Mouse (Mus musculus): Measurements from ENCODE around the gene Nrp1. TPM values are rescaled to one million over a fixed set of nuclear protein-coding genes. Genes with fewer than 3 reads are reported as not detected.

The Nrp1 gene
- polyA plus RNA-seq, 1 experiment from 2014 or later, result 126 TPM

GRCm38 (mm10) chr8:128547361-128547760, 189.0 kb downstream of the Nrp1 start:
- no peak overlapping the region for H3K4me2 ChIP-seq (ENCODE audit: low read length)
- H3K4me1 ChIP-seq (ENCODE audit: control insufficient read depth in 2 of 2, insufficient read depth in 2 of 2, low read length in 2 of 2), result peaks cover 3 to 5% of the 10 kb centered on the region in 2 experiments; a peak in 2 of 4 replicates
- no peak overlapping the region for H3K9ac ChIP-seq (ENCODE audit: low read length)
- no peak overlapping the region for H3K27ac ChIP-seq (replicated peaks in 1 of 2; ENCODE audit: control insufficient read depth in 1 of 2, insufficient read depth in 1 of 2, low read depth in 2 of 2, low read length in 2 of 2)
- no peak for ATAC-seq (ENCODE audit: insufficient number of reproducible peaks, insufficient read depth, low FRiP score, low read depth)
- no peaks in the 10 kb centered on the region for H3K27me3 ChIP-seq (ENCODE audit: control insufficient read depth, insufficient read depth, low read length)
- no peaks in the 10 kb centered on the region for H3K9me3 ChIP-seq (ENCODE audit: control insufficient read depth, low read length)
- no peak overlapping the region for H3K4me3 ChIP-seq (ENCODE audit: control insufficient read depth in 1 of 2, insufficient read depth in 1 of 2, low read depth in 1 of 2, low read length in 2 of 2)
- 77% methylated on average over 4 of the region's 4 CpGs for WGBS
- H3K36me3 ChIP-seq (ENCODE audit: control insufficient read depth, insufficient read depth, low read length), result no peaks in the 10 kb centered on the region

DNA sequence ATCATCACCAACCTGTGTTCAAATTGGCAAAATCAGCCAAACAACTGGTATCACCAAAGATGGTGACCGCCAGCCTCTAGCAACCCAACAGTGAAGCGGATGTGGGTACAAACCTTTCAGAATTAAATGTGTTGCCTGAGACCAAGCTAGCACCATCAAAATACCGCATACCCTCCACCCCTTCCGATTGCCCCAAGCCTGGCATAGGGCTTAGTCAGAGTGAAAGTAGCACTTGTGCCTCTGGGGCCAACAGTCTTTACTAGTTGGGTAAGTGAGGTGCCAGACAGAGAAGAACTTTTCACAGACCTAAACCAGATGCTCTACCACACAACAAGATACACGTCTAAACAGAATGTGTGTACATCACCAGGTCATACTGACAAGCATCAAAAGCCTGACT, 191.3 kb downstream of the Nrp1 start:
- no peak for ATAC-seq (ENCODE audit: insufficient number of reproducible peaks, insufficient read depth, low FRiP score, low read depth)
- Histone ChIP-seq H3K9ac (ENCODE audit: low read length) (no peak overlapping the region), H3K9me3 (ENCODE audit: control insufficient read depth, low read length) (no peaks in the 10 kb centered on the region), H3K27ac (replicated peaks in 1 of 2; ENCODE audit: control insufficient read depth in 1 of 2, insufficient read depth in 1 of 2, low read depth in 2 of 2, low read length in 2 of 2) (no peak overlapping the region), H3K27me3 (ENCODE audit: control insufficient read depth, insufficient read depth, low read length) (no peaks in the 10 kb centered on the region), H3K36me3 (ENCODE audit: control insufficient read depth, insufficient read depth, low read length) (no peaks in the 10 kb centered on the region), H3K4me2 (ENCODE audit: low read length) (no peak overlapping the region), H3K4me1 (ENCODE audit: control insufficient read depth in 2 of 2, insufficient read depth in 2 of 2, low read length in 2 of 2) (peaks cover 2 to 3% of the 10 kb centered on the region in 2 experiments; a peak in 1 of 4 replicates), H3K4me3 (ENCODE audit: control insufficient read depth in 1 of 2, insufficient read depth in 1 of 2, low read depth in 1 of 2, low read length in 2 of 2) (no peak overlapping the region)
- 87% methylated on average over 5 of the region's 5 CpGs for WGBS

DNA sequence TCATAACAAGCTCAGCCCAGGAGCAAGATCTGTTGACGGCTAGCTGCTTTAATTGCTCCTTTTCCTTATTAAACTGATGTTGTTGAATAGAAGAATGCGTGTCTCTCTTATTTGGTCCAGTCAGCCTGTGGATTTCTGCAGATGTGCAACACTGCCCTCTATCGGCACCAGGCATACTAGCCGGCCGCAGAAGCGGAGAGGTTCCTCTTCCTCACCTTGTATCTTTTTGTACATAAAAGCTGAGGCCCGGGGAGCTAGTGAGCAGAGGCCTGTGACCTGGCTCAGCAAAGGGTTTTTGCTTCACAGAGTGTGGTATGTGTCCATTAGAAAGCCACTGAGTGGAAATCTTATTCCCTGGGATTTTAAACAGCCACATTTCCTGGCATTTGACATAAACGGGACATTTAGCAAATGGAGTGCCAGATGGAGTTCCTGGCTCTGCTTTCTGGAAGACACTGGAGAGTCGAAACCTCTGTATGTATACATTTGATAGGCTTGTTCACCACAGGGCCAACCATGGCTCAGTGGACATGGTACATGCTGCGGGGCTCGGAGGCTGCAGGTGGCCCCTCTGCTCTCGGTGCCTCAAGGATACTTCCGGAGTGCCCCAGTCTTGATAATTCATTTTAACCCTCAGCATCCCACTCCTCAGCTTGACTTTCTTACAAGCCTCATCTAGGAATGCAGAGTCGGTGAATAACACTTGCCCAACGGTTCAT, 193.2 kb downstream of the Nrp1 start:
- no peaks in the 10 kb centered on the region for H3K9me3 ChIP-seq (ENCODE audit: control insufficient read depth, low read length)
- no peaks in the 10 kb centered on the region for H3K36me3 ChIP-seq (ENCODE audit: control insufficient read depth, insufficient read depth, low read length)
- H3K4me2 ChIP-seq (ENCODE audit: low read length), result no peak overlapping the region
- no peak overlapping the region for H3K4me3 ChIP-seq (ENCODE audit: control insufficient read depth in 1 of 2, insufficient read depth in 1 of 2, low read depth in 1 of 2, low read length in 2 of 2)
- no peaks in the 10 kb centered on the region for H3K4me1 ChIP-seq (ENCODE audit: control insufficient read depth in 2 of 2, insufficient read depth in 2 of 2, low read length in 2 of 2)
- no peaks in the 10 kb centered on the region for H3K27me3 ChIP-seq (ENCODE audit: control insufficient read depth, insufficient read depth, low read length)
- WGBS, result 49% methylated on average over 15 of the region's 15 CpGs
- no peak overlapping the region for H3K27ac ChIP-seq (replicated peaks in 1 of 2; ENCODE audit: control insufficient read depth in 1 of 2, insufficient read depth in 1 of 2, low read depth in 2 of 2, low read length in 2 of 2)
- H3K9ac ChIP-seq (ENCODE audit: low read length), result no peak overlapping the region
- ATAC-seq (ENCODE audit: insufficient number of reproducible peaks, insufficient read depth, low FRiP score, low read depth), result no peak

MicroRNA genes within 50 kb of the gene (microRNA counts, 519-probe panel; counts per million panel counts)
- 322 counts per million, percentile 70 among the panel's probes with 10 or more counts for microRNA mmu-miR-1903

Small RNA genes within 50 kb of the gene (microRNA-seq; reads per million reads assigned to microRNA genes)
- not detected for gene Mir1903
